Mouse (Mus musculus) testis, adult 2 months (tissue): ENCODE results near the gene Adamts4.

ENCODE experiments used
- CTCF ChIP-seq: fragments of 200-500 bp; IDR thresholded peaks from 2 replicates; pipeline ENCODE4 v1.5.1; 2012; ENCODE audit warnings: low read depth, mild to moderate bottlenecking, inconsistent platforms, low read length, moderate library complexity; ENCODE audit not compliant: control insufficient read depth, insufficient read depth, insufficient replicate concordance
- POLR2A ChIP-seq: fragments of 200-500 bp; IDR thresholded peaks from 2 replicates; pipeline ENCODE4 v1.6.1; 2012; ENCODE audit warnings: low read depth, mild to moderate bottlenecking, inconsistent platforms, low read length, moderate library complexity; ENCODE audit not compliant: control insufficient read depth

- TF ChIP-seq CTCF (no peak), POLR2A (no peak)
These were observed 43.7 kb downstream of the Adamts4 start for GRCm38 (mm10) chr1:171293906-171294297.
